Mouse (Mus musculus) spleen, postnatal 0 days (tissue): ENCODE results near the gene Aoc3. TPM values are rescaled to one million over a fixed set of nuclear protein-coding genes. Genes with fewer than 3 reads are reported as not detected.

Source experiments
- polyA plus RNA-seq: library from polyadenylated mRNA; unstranded; fragments of >200 nt; fragmentation: Nextera tagmentation; extraction: Ambion mirVana; gene quantifications from 2 replicates; pipeline ENCODE4 v1.2.1, GENCODE M21; 2015

The Aoc3 gene
- polyA plus RNA-seq = 0.78 and 0.86 TPM in 2 replicates

DNA sequence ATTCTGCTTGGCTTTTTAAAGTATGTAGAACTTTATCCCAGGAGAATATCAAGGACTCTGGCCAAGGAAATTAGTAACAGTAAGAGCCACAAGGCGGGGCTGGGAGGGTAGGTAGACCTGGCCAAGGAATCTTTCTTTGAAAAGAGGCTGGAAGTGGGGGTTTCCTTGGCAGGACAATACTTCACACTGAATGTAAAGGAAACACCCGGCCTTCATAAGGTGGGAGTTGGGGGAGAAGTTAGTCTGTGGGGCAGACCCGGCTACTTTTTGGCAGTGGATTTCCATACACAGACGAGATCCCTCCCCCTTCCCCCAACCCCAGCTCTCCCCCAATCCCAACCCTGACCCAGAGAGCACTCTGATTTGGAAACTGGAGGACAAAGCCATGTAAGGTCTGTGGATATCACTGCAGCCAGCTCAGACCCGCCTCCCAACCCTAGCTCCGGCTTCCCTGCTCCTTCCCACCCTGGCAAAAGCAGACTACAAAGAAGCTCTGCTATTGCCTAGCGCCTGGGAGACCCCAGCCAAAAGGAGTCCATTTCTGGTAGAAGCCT, at the start of gene Aoc3:
Gene Aoc3 (plus strand): TSS at position 235 of the 554 bp plus-strand sequence.

DNA sequence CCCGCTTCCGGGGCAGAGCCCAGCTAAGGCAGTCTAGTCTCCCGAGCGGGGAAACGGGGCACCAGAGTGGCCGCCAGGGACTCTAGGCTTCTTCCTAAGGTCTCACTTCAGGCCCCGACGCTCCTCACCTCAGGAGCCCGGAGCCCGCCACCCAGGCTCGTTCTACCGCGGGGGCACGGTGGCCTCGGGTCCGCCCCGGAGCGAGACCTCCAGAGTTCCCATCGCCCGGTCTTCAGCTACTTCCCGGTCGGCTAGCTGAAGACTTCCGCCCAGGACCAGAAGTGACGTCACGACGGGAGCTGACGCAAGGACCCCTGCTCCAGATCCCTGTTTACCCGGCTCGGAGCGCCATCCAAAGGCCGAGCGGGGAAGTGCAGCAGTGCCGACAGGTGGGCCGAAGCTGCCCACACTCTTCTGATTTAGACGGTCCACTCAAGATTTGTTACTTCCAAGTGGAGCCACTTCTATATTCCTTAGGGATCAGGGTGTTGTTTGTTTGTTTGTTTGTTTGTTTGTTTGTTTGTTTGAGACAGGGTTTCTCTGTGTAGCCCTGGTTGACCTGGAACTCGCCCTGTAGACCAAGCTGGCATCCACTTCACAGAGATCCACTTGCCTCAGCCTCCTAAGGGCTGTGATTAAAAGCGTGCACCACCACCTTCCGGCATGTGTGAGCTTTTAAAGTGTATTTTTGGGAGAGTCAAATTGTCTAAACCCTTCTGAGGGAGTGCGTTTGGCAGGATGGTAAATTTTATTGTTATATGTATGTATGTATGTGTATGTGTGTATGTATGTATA, 28.2 kb upstream of the Aoc3 start, which contains the start of gene Becn1:
Gene Becn1 (minus strand): TSS at position 283 of the 795 bp plus-strand sequence.

DNA sequence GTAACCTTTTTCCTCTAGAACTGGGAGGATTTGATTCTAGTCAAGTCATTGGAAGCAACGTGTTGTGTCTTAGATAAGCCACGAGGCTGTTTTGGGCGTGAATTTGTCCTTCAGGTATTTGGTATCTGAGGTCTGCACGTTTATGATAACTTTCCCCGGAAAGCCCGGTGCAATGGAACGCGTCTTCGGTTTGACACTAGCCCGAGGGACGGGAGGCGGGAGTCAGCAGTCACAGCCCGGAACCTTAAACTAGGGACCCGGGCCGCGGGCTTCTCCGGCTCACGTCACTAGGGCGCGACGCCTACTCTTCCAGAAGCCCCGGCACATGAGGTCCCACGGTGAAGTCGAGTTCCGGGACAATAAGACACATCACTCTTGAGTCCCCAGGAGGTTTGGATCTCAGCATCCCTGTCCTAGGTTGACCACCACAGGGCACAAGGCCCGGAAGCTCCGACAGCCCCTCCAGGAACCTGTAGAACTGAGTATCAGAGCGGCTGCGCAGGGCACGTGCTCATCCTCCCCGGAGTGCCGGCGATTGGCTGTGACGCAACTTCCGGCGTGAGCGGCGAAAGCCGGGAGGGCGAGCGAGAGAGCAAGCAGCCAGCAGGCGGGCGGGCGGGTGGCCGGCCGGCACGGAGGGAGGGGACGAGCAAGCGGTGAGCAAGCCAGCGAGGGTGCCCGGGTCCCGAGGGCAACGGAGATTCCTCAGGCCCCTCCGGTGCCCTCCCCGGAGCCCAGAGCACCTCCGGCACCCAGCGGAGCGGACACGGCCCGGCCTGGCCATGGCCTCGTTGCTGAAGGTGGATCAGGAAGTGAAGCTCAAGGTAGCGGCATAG, 14.5 kb upstream of the Aoc3 start, which contains the start of gene Psme3:
Gene Psme3 (plus strand): TSS at position 549 of the 836 bp plus-strand sequence.

DNA sequence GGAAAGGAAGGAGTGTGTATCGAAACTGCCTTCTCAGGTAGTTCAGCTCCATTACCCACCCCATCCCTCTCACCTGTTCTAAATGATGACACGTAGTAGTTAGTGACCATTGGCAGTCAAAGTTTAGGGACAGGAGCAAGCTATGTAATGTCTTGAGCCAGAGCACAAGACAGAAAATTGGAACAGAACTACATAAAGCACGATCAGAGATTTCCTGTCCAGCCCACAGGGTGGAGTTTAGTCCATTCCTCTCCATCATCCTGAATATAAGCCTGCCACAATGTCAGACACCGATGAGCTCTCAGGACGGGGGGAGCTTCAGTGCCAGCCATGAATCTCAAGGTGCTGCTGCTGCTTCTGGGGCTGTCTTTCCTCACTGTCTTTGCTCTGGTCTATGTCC, 5.6 kb upstream of the Aoc3 start, which contains the start of gene Aoc2:
Gene Aoc2 (plus strand): TSS at position 301 of the 400 bp plus-strand sequence.

DNA sequence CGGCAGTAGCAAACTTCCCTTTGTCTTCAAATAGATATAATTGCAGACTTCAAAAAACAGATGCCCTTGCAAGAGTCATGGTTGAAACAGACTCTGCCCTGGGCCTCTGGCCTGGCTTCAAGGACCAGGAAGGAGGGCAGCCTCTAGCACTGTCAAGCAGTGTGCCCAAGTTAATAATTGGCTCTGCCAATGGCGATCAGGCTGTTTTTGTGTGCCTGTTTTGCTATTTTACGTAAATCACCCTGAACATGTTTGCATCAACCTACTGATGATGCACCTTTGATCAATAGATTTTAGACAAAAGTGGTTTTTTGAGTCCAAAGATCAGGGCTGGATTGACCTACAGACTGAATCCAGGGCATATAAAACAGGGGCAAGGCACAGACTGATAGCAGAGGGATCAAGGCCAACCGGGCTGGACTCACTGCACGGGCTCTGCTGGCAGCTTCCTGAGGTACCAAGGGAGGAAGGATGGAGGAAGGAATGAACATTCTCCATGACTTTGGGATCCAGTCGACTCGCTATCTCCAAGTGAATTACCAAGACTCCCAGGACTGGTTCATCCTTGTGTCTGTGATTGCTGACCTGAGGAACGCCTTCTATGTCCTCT, 37.0 kb downstream of the Aoc3 start, which contains the start of gene G6pc:
Gene G6pc (plus strand): TSS at position 236 of the 610 bp plus-strand sequence.

Other genes with a start within 250 kb of the Aoc3 start
- 19.0 and 20.6 TPM in 2 replicates for gene Coasy, start 248.0 kb upstream of the Aoc3 start, polyA plus RNA-seq
- gene Mlx, start 243.3 kb upstream of the Aoc3 start, polyA plus RNA-seq = 26.4 and 29.6 TPM in 2 replicates
- gene Psmc3ip, start 235.2 kb upstream of the Aoc3 start, polyA plus RNA-seq = 24.3 and 24.8 TPM in 2 replicates
- gene Retreg3, start 210.7 kb upstream of the Aoc3 start, polyA plus RNA-seq = 11.8 and 12.3 TPM in 2 replicates
- 33.1 and 39.4 TPM in 2 replicates for gene Tubg1, start 210.7 kb upstream of the Aoc3 start, polyA plus RNA-seq
- gene Tubg2, start 174.7 kb upstream of the Aoc3 start, polyA plus RNA-seq = 0.66 and 1.2 TPM in 2 replicates
- gene Cntnap1, start 160.1 kb upstream of the Aoc3 start, polyA plus RNA-seq = 0.18 and 0.65 TPM in 2 replicates
- 2.9 and 4.0 TPM in 2 replicates for gene Plekhh3, start 159.3 kb upstream of the Aoc3 start, polyA plus RNA-seq
- 0.15 and 0.16 TPM in 2 replicates for gene Ccr10, start 155.2 kb upstream of the Aoc3 start, polyA plus RNA-seq
- 9.0 and 10.7 TPM in 2 replicates for gene Ezh1, start 104.1 kb upstream of the Aoc3 start, polyA plus RNA-seq
- gene Ramp2, start 84.6 kb upstream of the Aoc3 start, polyA plus RNA-seq = 77.1 and 98.8 TPM in 2 replicates
- gene Vps25, start 76.9 kb upstream of the Aoc3 start, polyA plus RNA-seq = 92.3 and 92.9 TPM in 2 replicates
- gene Wnk4, start 70.0 kb upstream of the Aoc3 start, polyA plus RNA-seq = 4.0 and 5.7 TPM in 2 replicates
- 0.61 and 0.88 TPM in 2 replicates for gene Cntd1, start 51.6 kb upstream of the Aoc3 start, polyA plus RNA-seq
- 103 and 105 TPM in 2 replicates for gene Coa3, start 51.5 kb upstream of the Aoc3 start, polyA plus RNA-seq
- 104 and 112 TPM in 2 replicates for gene Becn1, start 28.3 kb upstream of the Aoc3 start, polyA plus RNA-seq
- gene Psme3, start 14.4 kb upstream of the Aoc3 start, polyA plus RNA-seq = 134 and 137 TPM in 2 replicates
- 1.8 and 2.0 TPM in 2 replicates for gene Aoc2, start 5.5 kb upstream of the Aoc3 start, polyA plus RNA-seq
- 0.06 TPM in 1 of 2 replicates, not detected in the other for gene G6pc, start 37.0 kb downstream of the Aoc3 start, polyA plus RNA-seq
- 43.7 and 47.7 TPM in 2 replicates for gene Aarsd1, start 87.0 kb downstream of the Aoc3 start, polyA plus RNA-seq
- gene Gm27029, start 94.2 kb downstream of the Aoc3 start, polyA plus RNA-seq = 2.0 and 2.8 TPM in 2 replicates
- 6.6 and 7.2 TPM in 2 replicates for gene Rundc1, start 94.5 kb downstream of the Aoc3 start, polyA plus RNA-seq
- 2.0 and 2.4 TPM in 2 replicates for gene Ptges3l, start 94.7 kb downstream of the Aoc3 start, polyA plus RNA-seq
- gene Rpl27, start 111.7 kb downstream of the Aoc3 start, polyA plus RNA-seq = 369 and 411 TPM in 2 replicates
- gene Ifi35, start 117.8 kb downstream of the Aoc3 start, polyA plus RNA-seq = 42.2 and 52.3 TPM in 2 replicates
- gene Rnd2, start 134.4 kb downstream of the Aoc3 start, polyA plus RNA-seq = 3.2 and 5.3 TPM in 2 replicates
- gene Vat1, start 135.6 kb downstream of the Aoc3 start, polyA plus RNA-seq = 21.8 and 28.0 TPM in 2 replicates
- 11.9 and 16.4 TPM in 2 replicates for gene Brca1, start 221.3 kb downstream of the Aoc3 start, polyA plus RNA-seq
- gene Nbr1, start 221.5 kb downstream of the Aoc3 start, polyA plus RNA-seq = 29.5 and 31.5 TPM in 2 replicates